Mouse (Mus musculus) C2C12 (cell line): ENCODE data around the gene Abca2.

ENCODE experiments used
- CEBPB ChIP-seq: IDR thresholded peaks from one replicate; pipeline ENCODE4 v1.6.1; 2011; ENCODE audit warnings: low read depth, mild to moderate bottlenecking, control low read depth, moderate library complexity
- CTCF ChIP-seq: IDR thresholded peaks from one replicate; pipeline ENCODE4 v1.5.1; 2011; ENCODE audit not compliant: control insufficient read depth, insufficient read depth, insufficient read length
- FOSL1 ChIP-seq: IDR thresholded peaks from one replicate; pipeline ENCODE4 v1.8.0; 2011; ENCODE audit warnings: mild to moderate bottlenecking, low read length; ENCODE audit not compliant: poor library complexity, insufficient read depth, severe bottlenecking
- MAX ChIP-seq: IDR thresholded peaks from one replicate; pipeline ENCODE4 v1.6.1; 2011; ENCODE audit warnings: mild to moderate bottlenecking, control low read depth
- MYOD1 ChIP-seq: IDR thresholded peaks from one replicate; pipeline ENCODE4 v1.6.1; 2011; ENCODE audit warnings: low read depth; ENCODE audit not compliant: control insufficient read depth, insufficient read length
- MYOG ChIP-seq: IDR thresholded peaks from one replicate; pipeline ENCODE4 v1.6.1; 2011; ENCODE audit not compliant: control insufficient read depth, insufficient read length; ENCODE audit errors: extremely low read depth
- USF1 ChIP-seq: IDR thresholded peaks from one replicate; pipeline ENCODE4 v1.6.1; 2011; ENCODE audit warnings: low read depth, mild to moderate bottlenecking, control low read depth, moderate library complexity

GRCm38 (mm10) chr2:25461407-25461806 is 32.9 kb downstream of the Abca2 start:
- TF ChIP-seq CTCF: no peak
- no peak for TF ChIP-seq USF1
- TF ChIP-seq MAX: no peak
- no peak for TF ChIP-seq CEBPB
- TF ChIP-seq MYOG: no peak
- TF ChIP-seq MYOD1: no peak
- TF ChIP-seq FOSL1: no peak
